Mouse (Mus musculus) induced T-regulatory cell, adult 2 months (primary cell): ENCODE results near the gene Ccdc62.

Experiments
- DNase-seq: peaks from one replicate; pipeline ENCODE4 v3.0.0-alpha.2; 2012; ENCODE audit warnings: low read depth

Gene Ccdc62

GRCm38 (mm10) chr5:123935931-123936330 is 5.5 kb downstream of the Ccdc62 start:
- DNase-seq: no peak

GRCm38 (mm10) chr5:123938479-123938878 is 8.0 kb downstream of the Ccdc62 start:
- DNase-seq: no peak

GRCm38 (mm10) chr5:123946546-123946945 is 16.1 kb downstream of the Ccdc62 start:
- DNase-seq: no peak

GRCm38 (mm10) chr5:123947041-123947761 is 16.7 kb downstream of the Ccdc62 start:
- peak; percentile 89 for DNase-seq

- DNase-seq: no peak
These were observed 22.0 kb downstream of the Ccdc62 start for GRCm38 (mm10) chr5:123952365-123953045.

- no peak for DNase-seq
These were observed 26.7 kb downstream of the Ccdc62 start for GRCm38 (mm10) chr5:123957213-123957612.

GRCm38 (mm10) chr5:123959018-123959417 is 28.5 kb downstream of the Ccdc62 start:
- no peak for DNase-seq

GRCm38 (mm10) chr5:123960129-123960528 is 29.6 kb downstream of the Ccdc62 start:
- DNase-seq: no peak

GRCm38 (mm10) chr5:123961046-123961445 is 30.6 kb downstream of the Ccdc62 start:
- DNase-seq: no peak

- DNase-seq: no peak
These were observed 33.7 kb downstream of the Ccdc62 start for GRCm38 (mm10) chr5:123964208-123964607.

GRCm38 (mm10) chr5:123966759-123967158 is 36.3 kb downstream of the Ccdc62 start:
- DNase-seq: no peak

- no peak for DNase-seq
These were observed 38.0 kb downstream of the Ccdc62 start for GRCm38 (mm10) chr5:123968468-123968867.

GRCm38 (mm10) chr5:123969216-123969615 is 38.7 kb downstream of the Ccdc62 start:
- no peak for DNase-seq

GRCm38 (mm10) chr5:123970576-123970975 is 40.1 kb downstream of the Ccdc62 start:
- DNase-seq: no peak

- no peak for DNase-seq
These were observed 42.0 kb downstream of the Ccdc62 start for GRCm38 (mm10) chr5:123972453-123972852.

- DNase-seq: peak; percentile 86
These were observed 43.1 kb downstream of the Ccdc62 start, which contains the start of gene Hip1r for GRCm38 (mm10) chr5:123973299-123974178. Gene Hip1r (plus strand): TSS chr5:123973628.

GRCm38 (mm10) chr5:123974179-123974485 is 43.7 kb downstream of the Ccdc62 start:
- DNase-seq: peak; percentile 66

GRCm38 (mm10) chr5:123974616-123975111 is 44.2 kb downstream of the Ccdc62 start:
- DNase-seq: peak; percentile 89

GRCm38 (mm10) chr5:123975668-123976180 is 45.2 kb downstream of the Ccdc62 start:
- peak; percentile 60 for DNase-seq

GRCm38 (mm10) chr5:123977231-123977630 is 46.8 kb downstream of the Ccdc62 start:
- no peak for DNase-seq

GRCm38 (mm10) chr5:123978131-123978530 is 47.7 kb downstream of the Ccdc62 start:
- DNase-seq: no peak
